Mouse (Mus musculus): ENCODE measurements at regions not wholly inside any gene's neighbourhood (a gene's known extent, or its start where the extent isn't known, plus 50 kb on each side); places are given as distances from the start of the nearest gene placed in this dataset.

DNA sequence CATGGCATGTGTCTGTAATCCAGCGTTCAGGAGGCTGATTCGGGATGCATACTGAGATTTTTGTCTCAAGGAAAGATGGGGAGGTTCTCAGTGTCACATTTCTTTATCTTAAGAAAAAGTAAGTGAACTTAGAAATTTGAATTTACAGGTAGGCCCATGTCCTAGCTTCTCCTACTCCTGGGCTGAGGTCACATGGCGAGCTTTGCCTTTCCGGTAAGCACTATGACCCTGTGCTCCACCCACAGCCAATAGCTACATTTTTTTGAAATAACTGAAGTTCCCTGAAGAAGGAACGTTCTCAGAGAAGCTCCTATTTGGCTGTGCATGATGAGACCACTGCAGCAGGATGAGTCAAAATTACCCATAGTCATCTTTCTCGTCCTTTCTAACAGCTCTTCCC, 83.0 kb upstream of the Marcks start:
- DNase-seq (ENCODE audit: low spot score in 2 of 2): no peak

DNA sequence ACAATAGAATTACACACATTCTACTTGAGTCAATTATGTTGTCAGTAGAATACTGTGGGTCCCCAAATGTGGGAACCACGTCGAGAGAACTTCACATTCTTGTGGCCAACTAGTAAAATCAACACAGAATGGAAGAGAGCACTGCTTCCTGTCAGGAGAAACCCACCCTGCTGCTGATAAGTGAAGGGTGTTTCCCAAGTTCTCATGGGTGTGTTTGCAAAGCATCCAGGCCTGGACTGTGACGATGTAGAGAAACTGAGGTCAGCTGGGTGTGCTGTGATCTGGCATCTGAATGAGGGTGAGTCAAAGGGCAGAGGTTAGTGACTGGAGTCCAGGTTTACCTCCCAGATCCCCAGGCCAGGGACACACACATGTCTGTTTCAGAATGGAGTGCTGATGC, 81.7 kb upstream of the Marcks start:
- DNase-seq (ENCODE audit: low spot score in 2 of 2): no peak

DNA sequence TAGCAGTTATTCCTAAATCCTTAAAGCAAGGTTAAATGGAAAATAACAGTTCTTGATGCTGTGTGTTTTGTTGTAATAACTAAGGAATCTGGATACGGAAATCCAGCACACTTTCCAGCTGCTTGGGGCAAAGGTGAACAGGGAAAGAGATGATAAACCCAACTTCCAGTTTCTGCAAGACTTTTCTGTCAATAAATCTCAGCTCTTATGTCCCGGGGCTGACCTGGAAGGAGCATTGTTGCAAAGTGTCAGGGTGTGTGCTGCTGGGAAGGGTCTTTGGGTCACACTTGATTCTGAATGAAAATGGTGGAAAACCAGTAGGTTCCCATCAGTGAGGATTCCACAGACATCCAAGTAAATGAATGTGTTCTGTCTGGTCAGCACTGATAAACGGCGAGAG, 81.2 kb upstream of the Marcks start:
- DNase-seq (ENCODE audit: low spot score in 2 of 2): no peak

DNA sequence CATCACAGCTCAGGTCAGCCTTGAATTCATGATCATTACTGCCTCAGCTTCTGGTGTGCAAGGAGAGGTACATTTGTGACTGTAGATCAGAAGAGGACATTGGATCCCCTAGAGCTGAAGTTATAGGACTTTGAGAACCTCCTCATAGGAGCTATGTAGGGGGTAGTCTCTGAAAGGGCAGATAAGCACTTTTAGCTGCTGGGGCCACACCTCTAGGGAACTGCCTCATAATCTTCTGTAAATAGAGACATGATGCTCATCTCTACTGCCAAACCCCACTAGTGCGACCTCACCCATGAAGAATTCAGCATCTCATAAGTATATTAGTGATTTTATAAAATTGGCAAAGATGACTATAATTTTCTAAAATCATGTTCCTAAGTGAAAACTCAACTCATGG, 80.7 kb upstream of the Marcks start:
- DNase-seq (ENCODE audit: low spot score in 2 of 2): no peak

DNA sequence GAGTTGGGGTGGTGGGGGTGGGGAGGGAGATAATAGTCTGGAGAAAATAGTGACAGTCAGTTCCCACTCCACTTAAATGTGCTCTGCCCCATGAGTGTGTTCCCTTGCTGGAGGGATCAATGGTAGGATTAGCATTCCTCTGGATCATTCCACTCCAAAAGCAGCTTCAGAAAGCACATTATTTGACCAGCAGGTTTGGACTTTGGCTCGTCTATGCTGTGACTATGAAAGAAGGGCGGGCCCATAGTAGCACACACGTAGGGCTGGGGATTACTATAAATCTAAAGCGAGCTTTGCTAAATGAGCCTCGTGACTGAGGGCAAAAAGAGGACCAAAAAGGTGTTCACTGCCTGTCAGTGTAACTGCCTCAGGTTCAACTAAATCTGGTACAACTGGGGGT, 75.9 kb upstream of the Marcks start:
- no peak for DNase-seq (ENCODE audit: low spot score in 2 of 2)

DNA sequence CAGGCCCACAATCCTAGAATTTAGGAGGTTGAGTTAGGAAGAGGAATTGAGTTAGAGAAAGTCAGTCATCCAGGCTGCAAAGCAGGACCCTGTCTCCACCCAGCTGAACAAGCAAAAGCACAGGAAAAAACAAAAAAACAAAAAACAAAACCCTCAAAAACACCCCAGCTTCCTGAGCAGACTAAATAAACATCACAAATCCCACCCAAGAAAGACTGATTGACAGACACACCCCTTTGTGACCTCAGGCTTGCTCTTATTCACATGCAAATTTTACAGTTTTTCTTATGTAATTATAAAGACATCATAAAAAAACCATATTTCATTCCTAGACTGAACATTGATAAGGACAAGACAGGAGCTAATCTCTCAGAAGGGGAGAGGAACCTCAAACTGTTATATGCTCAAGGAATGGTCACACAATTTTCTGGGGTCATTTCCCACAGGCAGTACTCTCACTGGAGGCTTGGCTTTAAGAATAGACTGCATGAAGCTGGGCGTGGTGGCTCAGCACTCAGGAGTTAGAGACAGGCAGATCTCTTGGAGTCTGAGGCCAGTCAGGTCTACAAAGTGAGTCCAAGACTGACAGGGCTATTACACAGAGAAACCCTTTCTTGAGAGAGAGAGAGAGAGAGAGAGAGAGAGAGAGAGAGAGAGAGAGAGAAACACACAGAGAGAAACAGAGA, 73.8 kb upstream of the Marcks start:
- DNase-seq (ENCODE audit: low spot score in 2 of 2): no peak

DNA sequence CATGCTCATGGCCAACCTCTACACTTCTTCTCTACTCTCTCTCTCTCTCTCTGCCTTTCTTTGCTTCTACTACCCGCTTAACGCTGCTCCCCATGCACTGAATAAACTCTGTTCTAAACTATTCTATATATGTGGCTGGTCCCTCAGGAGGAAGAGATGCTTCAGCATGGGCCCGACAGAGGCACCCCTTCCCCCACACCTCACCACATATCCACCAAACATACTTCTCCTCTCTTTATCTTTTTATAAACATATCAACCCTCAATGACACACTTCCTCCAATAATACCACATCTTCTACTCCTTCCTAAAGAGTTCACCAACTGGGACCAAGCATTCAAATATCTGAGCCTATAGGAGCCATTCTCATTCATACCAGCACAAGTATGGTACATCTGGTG, 72.6 kb upstream of the Marcks start:
- DNase-seq (ENCODE audit: low spot score in 2 of 2): no peak

DNA sequence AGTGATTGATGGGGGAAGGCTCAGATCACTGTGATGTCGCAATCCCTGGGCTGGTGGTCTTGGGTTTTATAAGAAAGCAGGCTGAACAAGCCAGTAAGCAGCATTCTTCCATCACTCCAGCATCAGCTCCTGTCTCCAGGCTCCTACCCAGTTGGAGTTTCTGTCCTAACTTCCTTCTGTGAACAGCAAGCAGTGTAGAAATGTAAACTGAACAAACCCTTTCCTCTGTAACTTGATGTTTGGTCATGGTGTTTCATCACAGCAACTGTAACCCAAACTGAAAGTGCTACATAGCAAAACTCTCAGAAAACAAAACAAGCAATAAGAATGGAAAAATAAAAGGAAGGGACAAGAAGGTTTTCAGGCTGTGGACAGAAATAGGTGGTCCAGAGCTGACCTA, 71.5 kb upstream of the Marcks start:
- DNase-seq (ENCODE audit: low spot score in 2 of 2): no peak

DNA sequence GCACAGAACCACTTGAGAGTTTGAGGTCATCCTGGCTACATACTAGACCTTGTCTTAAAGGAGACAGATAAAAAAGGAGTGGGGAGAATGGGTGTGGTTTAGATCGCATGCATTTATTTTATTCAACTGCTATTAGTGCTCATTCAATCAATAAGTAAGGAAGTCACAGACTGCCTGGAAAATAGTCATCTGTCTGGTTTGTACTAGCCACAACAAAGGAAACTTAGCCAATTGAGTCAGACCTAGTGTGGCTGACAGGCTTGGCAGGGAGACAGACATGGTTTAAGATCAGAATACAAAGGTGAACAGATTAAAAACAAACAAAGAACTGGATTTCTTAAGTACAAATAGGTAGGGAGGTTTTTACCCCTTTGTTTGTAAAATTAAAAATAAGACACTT, 68.3 kb upstream of the Marcks start:
- no peak for DNase-seq (ENCODE audit: low spot score in 2 of 2)

DNA sequence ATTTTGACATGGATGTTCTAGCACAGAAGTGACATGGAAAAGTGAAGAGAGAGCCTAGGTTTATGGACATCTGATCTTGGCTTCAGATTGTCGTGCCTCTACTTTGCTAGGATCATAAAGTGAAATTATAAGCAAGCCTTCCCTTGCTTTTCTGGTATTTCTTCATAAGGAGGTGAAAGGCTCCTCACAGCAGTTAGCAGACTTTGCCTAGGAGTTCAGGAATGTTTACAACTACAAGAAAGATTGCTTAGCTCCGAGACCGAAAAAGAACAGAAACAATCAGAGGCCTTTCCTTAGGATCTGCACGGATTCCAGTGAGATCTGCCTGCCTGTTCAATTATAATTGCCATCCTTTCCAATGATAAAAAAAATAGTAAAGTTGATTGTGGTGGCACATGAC, 67.8 kb upstream of the Marcks start:
- DNase-seq (ENCODE audit: low spot score in 2 of 2): no peak

DNA sequence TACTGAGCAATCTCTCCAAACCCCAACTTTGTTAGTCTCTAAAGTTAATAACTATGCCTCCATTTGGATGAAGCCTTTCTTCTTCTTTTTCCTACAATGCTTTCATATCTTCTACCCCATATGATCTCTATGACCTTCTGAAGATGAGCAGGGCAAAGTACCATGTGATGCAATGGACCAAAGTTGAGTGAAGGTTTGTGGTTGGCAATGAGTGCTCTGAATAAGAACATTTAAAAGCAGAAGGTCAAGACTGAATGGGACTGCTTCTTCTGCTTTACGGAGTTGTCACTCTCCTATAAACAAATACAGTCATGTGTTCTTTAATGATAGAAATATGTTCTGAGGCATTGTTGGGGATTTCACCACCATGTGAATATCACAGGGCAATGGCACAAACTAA, 65.0 kb upstream of the Marcks start:
- DNase-seq (ENCODE audit: low spot score in 2 of 2): no peak

DNA sequence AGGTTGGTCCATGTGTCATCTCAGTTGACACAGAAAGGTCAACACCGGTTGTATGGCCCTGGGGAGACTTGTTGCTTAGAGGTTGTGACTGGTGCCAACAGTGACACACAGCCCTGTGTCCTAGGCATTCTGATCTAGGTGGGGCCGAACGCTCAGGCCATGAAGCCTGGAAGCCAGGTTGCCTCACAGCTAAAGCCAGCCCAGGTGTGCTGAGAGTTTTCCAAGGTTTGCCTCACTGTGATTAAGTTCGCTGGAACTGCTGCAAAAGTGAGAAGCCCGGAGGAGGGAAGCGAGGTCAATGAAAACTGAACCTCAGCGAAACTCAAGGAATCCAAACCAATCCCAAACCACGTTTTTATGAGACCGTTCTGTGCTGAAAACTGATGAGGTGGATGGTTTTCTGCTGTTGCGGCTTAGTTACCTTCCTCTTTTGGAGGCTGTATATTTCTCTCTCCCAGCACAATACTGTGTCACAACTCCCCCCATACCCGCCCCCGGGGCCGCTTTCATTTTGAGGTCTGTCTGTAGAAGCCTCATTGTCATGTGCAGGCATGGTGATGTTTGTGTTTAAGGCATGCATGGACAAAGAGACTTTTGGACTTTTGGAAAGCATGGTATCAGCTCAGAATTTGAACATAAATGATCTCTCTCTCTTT, 56.2 kb upstream of the Marcks start:
- DNase-seq (ENCODE audit: low spot score in 2 of 2): no peak

DNA sequence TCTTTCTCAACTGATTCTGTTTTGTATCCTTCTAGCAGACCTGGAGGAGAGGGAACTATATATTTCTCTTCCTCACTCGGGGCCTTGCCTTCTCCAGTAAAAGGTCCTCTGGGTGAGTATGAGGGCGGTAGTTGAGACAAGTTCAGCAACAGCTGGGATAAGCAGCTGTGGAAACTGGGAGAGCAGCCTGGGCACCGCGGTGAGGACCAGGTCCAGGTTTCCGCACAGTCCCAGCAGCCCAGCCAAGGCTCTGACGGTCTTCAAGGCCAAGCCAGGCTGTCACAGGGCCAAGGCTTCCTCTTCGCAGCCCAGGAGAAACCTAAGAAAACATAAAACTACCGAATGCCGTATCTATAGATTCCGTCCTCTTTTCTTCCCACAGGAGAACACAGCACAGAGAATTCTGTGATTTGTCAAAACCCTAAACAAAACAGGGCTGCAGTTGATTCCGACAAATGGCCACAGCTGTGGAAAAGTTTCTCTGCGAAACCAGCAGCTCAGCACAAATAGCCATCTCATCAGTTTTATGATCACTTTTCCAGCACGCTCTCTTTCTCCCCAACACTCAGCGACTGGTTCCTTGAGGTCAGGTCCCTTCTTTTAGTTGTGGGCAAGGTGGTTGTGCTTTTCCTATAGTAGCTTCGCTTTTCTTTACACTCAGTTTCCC, 55.5 kb upstream of the Marcks start:
- peak in 1 of 2 experiments; percentile 23 for DNase-seq (ENCODE audit: low spot score in 2 of 2)

DNA sequence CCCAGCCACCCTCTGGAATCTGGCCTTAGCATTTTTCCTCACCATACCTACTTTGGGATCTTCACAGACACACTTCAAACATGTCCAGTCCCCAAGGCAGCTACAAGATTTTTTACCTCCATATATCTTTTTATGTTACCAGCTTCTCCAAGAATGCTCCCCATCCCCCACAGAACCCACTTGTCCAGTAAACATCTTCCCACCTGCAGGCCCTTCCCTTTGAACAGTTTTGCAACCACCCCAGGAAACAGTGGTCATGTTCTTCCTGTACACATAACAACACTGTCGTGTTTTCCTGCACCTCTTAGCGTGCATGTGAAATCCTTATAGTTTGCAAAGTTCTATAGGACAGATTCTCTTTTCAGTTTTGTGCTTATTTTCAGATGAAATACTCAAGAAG, 53.9 kb upstream of the Marcks start:
- no peak for DNase-seq (ENCODE audit: low spot score in 2 of 2)

DNA sequence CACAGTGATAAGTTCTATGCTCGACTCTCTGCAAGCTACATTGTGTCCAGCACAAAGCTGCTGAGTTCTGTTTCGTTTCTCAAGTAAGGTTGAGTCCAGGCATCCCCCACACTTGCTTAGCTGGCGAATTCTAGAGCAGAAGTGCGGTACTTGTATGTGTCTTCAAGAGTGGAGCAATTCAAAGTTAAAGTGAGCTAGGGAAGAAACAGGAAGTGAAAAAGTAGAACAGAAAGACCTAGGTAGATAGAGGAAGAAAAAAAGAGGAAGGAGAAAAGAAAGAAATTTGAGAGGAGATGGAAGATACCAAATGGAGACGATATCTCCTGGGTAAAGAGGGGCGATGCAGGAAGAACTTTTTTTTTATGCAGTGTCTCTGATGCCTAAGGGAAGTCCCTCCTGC, 51.4 kb upstream of the Marcks start:
- no peak for DNase-seq (ENCODE audit: low spot score in 2 of 2)
